Mouse (Mus musculus): ENCODE measurements around the gene Ndufs7.
"Not testable (repeated sequence)": the region's sequence is repeated elsewhere in the genome, so short reads cannot be mapped to it uniquely, and the experiment has no call there.

Gene Ndufs7

GRCm38 (mm10) chr10:80248971-80249640 is at the start of gene Ndufs7:
TSS of gene Ndufs7 (plus strand) at chr10:80249121.
- DNase-seq, result peak; percentile 98

- DNase-seq, result peak; percentile 86
These were observed 49.4 kb upstream of the Ndufs7 start for GRCm38 (mm10) chr10:80199440-80200008.

- no peak for DNase-seq
These were observed 48.4 kb upstream of the Ndufs7 start for GRCm38 (mm10) chr10:80200485-80200884.

DNA sequence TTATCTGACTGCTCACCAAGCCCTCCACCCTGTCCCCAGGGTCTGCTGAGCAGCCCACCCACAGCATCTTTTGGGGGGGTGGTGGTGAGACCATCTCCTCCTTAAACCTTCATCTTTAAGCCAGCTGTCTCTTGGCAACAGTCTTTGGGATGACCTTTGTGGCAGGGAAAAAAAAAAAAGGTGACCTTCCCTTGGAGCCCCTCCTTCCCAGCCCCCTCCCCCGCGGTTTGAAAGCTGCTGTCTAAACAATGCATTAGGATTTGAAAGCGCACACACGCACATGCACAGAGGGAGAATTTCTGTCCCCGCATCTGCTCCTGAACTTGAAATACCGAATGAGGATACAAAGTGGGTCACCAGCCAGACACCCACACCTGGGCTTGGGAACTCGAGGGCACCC is 44.9 kb upstream of the Ndufs7 start:
- no peak for DNase-seq

GRCm38 (mm10) chr10:80207201-80207600 is 41.7 kb upstream of the Ndufs7 start:
- no peak for DNase-seq

DNA sequence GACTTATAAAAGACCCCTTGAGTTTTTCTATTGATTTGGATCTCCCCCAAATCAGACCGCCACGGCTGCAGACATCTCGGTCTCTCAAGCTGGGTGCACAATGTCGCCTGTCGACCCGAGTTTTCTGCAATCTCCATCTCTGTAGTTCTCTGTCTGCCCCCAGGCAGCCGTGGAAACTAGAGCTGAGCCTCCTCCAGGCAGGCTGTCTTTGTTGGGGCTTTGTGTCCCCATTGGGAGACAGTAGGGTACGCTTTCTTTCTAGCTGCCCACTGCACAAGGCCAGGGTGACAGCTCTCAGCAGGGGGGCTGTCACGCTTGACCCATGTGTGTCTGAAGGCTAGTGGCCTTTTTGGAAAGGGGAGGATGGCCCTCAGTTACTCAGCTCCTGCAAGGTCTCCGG is 41.2 kb upstream of the Ndufs7 start:
- no peak for DNase-seq

- no peak for DNase-seq
These were observed 40.7 kb upstream of the Ndufs7 start for GRCm38 (mm10) chr10:80208248-80208647.

- DNase-seq, result no peak
These were observed 40.0 kb upstream of the Ndufs7 start for GRCm38 (mm10) chr10:80208841-80209371.

- not testable (repeated sequence) for DNase-seq
These were observed 37.3 kb upstream of the Ndufs7 start for GRCm38 (mm10) chr10:80211547-80212103.

- DNase-seq, result no peak
These were observed 33.7 kb upstream of the Ndufs7 start for GRCm38 (mm10) chr10:80215048-80215772.

GRCm38 (mm10) chr10:80220676-80221075 is 28.2 kb upstream of the Ndufs7 start:
- DNase-seq, result no peak

DNA sequence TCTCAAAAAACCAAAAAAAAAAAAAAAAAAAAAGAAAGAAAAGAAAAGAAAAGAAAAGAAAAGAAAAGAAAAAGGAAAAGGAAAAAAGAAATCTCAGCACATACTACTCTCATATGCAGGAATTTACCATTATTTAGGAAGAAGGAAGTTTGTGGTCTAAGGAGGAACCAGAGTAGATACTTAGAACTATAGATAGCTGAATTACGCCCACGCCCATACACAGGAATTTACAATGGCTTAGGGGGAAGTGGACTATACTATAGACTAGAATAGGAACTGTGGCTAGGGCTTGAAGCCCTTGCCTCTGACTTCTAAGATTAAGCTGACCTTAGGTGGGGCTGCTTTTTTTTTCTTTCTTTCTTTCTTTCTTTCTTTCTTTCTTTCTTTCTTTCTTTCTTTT is 25.8 kb upstream of the Ndufs7 start:
- DNase-seq, result not testable (repeated sequence)

DNA sequence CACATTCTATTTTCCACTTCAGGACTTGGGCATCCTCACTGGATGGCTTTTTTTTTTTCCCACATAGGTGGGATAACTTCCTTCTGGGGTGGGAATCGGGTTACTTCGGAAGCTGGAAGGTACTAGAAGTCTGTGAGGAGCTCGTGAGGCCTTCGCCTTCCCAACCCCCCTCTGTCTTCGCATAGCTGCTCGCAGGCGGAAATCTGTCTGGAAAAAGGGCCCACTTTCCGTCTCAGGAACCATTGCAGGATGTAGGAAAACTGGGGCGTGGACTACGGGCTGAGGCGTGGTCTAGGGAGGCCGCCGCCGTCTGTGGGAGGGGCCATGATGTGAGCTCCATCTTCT is 22.9 kb upstream of the Ndufs7 start:
- DNase-seq, result no peak

- peak; percentile 98 for DNase-seq
These were observed 22.3 kb upstream of the Ndufs7 start, which contains the start of gene Mum1 for GRCm38 (mm10) chr10:80226416-80227165. TSS of gene Mum1 (plus strand) at chr10:80226434.

DNA sequence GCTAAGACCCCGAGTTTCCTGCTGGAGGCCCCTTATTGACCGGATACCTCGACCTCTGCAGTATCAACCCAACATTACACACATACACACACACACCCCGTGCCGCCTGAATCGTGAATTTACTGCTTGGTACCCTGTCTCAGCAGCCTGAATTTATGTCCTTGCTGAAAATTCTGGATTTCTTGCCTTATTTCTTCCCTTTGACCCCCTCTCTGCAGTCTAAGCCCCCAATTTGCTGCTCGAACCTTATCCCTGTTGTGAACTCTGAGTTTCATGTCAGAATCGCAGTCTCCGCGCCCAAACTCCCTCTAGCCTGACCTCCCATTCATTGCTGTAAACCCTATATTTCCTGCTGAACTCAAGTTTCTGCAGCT is 21.8 kb upstream of the Ndufs7 start:
- no peak for DNase-seq

DNA sequence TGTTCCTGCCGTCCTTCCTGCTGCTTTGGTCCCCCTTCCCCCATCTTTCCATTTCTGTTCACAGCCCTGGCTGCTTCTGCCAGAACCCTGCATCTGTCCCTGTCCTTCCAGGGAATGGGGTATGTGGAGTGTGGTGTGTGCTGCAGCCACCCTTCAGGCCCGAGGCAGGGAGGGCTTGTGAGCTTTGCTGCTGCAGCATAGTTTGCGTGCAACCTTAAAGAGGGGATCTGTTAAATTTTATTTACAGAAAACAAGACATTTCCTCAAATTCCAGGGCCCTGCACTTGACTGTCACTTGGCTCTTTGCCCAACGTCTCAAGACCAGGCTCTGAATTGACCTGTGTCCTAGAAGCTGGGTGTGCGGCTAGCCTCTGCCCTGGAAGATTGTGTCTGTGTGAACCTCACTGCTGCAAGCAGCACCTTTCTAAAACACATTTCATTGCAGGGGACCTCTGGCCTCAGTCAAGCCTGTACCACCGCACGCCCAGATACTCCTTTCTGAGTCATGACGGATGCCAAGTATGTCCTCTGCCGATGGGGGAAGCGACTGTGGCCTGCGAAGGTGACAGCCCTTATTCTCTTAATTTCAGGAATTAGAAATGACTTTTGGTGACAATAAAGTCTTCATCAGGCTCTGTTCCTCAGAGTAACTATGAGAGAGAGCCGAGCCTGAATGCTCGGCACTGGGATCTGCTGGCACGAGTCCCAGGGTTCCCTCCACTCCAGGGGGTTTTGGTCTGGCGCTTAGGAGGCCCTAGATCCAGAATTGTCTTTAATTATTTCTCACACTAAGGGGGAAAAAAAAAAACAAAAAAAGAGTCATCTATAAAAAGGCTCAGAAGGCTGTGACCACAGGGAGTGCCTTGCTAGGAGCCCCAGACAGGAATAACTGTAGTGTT is 20.8 kb upstream of the Ndufs7 start:
- no peak for DNase-seq

GRCm38 (mm10) chr10:80236145-80236825 is 12.6 kb upstream of the Ndufs7 start:
- no peak for DNase-seq

- DNase-seq, result no peak
These were observed 11.9 kb upstream of the Ndufs7 start for GRCm38 (mm10) chr10:80237020-80237419.

- no peak for DNase-seq
These were observed 10.6 kb upstream of the Ndufs7 start for GRCm38 (mm10) chr10:80238306-80238705.

GRCm38 (mm10) chr10:80239791-80240190 is 9.1 kb upstream of the Ndufs7 start:
- no peak for DNase-seq

GRCm38 (mm10) chr10:80242088-80242487 is 6.8 kb upstream of the Ndufs7 start:
- DNase-seq, result no peak

Measured in cerebellum, adult 8-10 months (tissue).